Mouse (Mus musculus) midbrain, embryonic 11.5 days (tissue): Measurements from ENCODE around the gene Ecel1. TPM values are rescaled to one million over a fixed set of nuclear protein-coding genes. Genes with fewer than 3 reads are reported as not detected.
A peak's percentile ranks its signal among the peaks of the same experiment; 100 is the strongest.

Experiments used
- ATAC-seq: fragments of 200-750 bp; cut with Nextera tagmentation; 2 replicates; pipeline ENCODE4 v1.8.0; 2017; ENCODE audit warnings: moderate TSS enrichment, moderate library complexity; ENCODE audit not compliant: low FRiP score
- DNase-seq: peaks from one replicate; pipeline ENCODE4 v3.0.0; 2015; ENCODE audit warnings: low spot score; ENCODE audit errors: missing footprints
- H3K27ac ChIP-seq: fragments of 300-500 bp; sonication (generic); 2 replicates; pipeline ENCODE4 v1.5.1; 2014; ENCODE audit warnings: low read depth, low read length
- H3K27me3 ChIP-seq: fragments of 300-500 bp; sonication (generic); 2 replicates; pipeline ENCODE4 v1.6.1; 2014; ENCODE audit warnings: mild to moderate bottlenecking, low read length, moderate library complexity, mixed read lengths; ENCODE audit not compliant: control insufficient read depth, insufficient read depth
- H3K36me3 ChIP-seq: fragments of 300-500 bp; sonication (generic); 2 replicates; pipeline ENCODE4 v1.6.1; 2014; ENCODE audit warnings: mild to moderate bottlenecking, low read length, moderate library complexity, mixed read lengths; ENCODE audit not compliant: control insufficient read depth, insufficient read depth
- H3K4me1 ChIP-seq: fragments of 300-500 bp; sonication (generic); 2 replicates; pipeline ENCODE4 v1.6.1; 2014; ENCODE audit warnings: low read length; ENCODE audit not compliant: control insufficient read depth, insufficient read depth
- H3K4me2 ChIP-seq: fragments of 300-500 bp; sonication (generic); 2 replicates; pipeline ENCODE4 v1.6.1; 2014; ENCODE audit warnings: mild to moderate bottlenecking, moderate library complexity
- H3K4me3 ChIP-seq: fragments of 300-500 bp; sonication (generic); 2 replicates; pipeline ENCODE4 v1.5.1; 2014; ENCODE audit warnings: low read depth, low read length
- H3K9ac ChIP-seq: fragments of 300-500 bp; sonication (generic); 2 replicates; pipeline ENCODE4 v1.6.1; 2014; ENCODE audit warnings: low read length
- H3K9me3 ChIP-seq: fragments of 300-500 bp; sonication (generic); 2 replicates; pipeline ENCODE4 v1.6.1; 2016; ENCODE audit warnings: low read length; ENCODE audit not compliant: control insufficient read depth
- WGBS: fragments of 180-500 bp; shearing (Covaris S2); extraction: QIAGEN DNeasy Blood & Tissue Kit; methylation state at CpG from one replicate; pipeline ENCODE4 v1.1.7; 2014; 5-methylcytosine and 5-hydroxymethylcytosine counted together
- polyA plus RNA-seq: library from polyadenylated mRNA; unstranded; fragments of >200 nt; fragmentation: Nextera tagmentation; extraction: Ambion mirVana; gene quantifications from 2 replicates; pipeline ENCODE4 v1.2.1, GENCODE M21; 2014

The Ecel1 gene
- polyA plus RNA-seq, 1 experiment from 2014 or later, result 2.7 TPM

- no peak overlapping the region for H3K4me3 ChIP-seq
- H3K9ac ChIP-seq, result no peak overlapping the region
- no peaks in the 10 kb centered on the region for H3K9me3 ChIP-seq
- DNase-seq, result no peak
- no peaks in the 10 kb centered on the region for H3K36me3 ChIP-seq
- H3K4me2 ChIP-seq, result peak overlapping the region; percentile 31; the same call in 1 of the 2 replicates
- 5% methylated on average over 43 of the region's 43 CpGs for WGBS
- H3K27me3 ChIP-seq, result peaks cover 19% of the 10 kb centered on the region
- no peaks in the 10 kb centered on the region for H3K4me1 ChIP-seq
- 0 out of 2 replicates have a peak, but pooled peaks have one; percentile 11 for ATAC-seq
- no peak overlapping the region for H3K27ac ChIP-seq
Observed at GRCm38 (mm10) chr1:87127206-87128030, 28.9 kb downstream of the Ecel1 start.

GRCm38 (mm10) chr1:87124673-87125072 lies 31.6 kb downstream of the Ecel1 start, which contains the start of gene Akp3:
TSS of gene Akp3 (plus strand) at chr1:87124973.
- no peaks in the 10 kb centered on the region for H3K36me3 ChIP-seq
- ATAC-seq, result no peak
- DNase-seq, result no peak
- H3K9me3 ChIP-seq, result no peaks in the 10 kb centered on the region
- no peak within 1 kb of the TSS for H3K9ac ChIP-seq
- peaks cover 19% of the 10 kb centered on the region for H3K27me3 ChIP-seq
- H3K4me1 ChIP-seq, result no peaks in the 10 kb centered on the region
- H3K4me3 ChIP-seq, result no peak within 1 kb of the TSS
- no peak within 1 kb of the TSS for H3K27ac ChIP-seq
- no peak within 1 kb of the TSS for H3K4me2 ChIP-seq
- WGBS, result 74% methylated on average over 6 of the region's 6 CpGs

GRCm38 (mm10) chr1:87114784-87115183 lies 41.5 kb downstream of the Ecel1 start:
- ATAC-seq, result no peak
- whole genome bisulfite sequencing, result 81% methylated on average over 1 of the region's 1 CpGs
- no peaks in the 10 kb centered on the region for H3K27me3 ChIP-seq

GRCm38 (mm10) chr1:87111719-87112354 lies 44.5 kb downstream of the Ecel1 start:
- ATAC-seq (no peak), DNase-seq (peak; percentile 89)
- Histone ChIP-seq H3K36me3 (no peaks in the 10 kb centered on the region), H3K9ac (no peak overlapping the region), H3K27me3 (no peaks in the 10 kb centered on the region), H3K27ac (no peak overlapping the region), H3K4me1 (no peaks in the 10 kb centered on the region), H3K4me2 (no peak overlapping the region), H3K9me3 (no peaks in the 10 kb centered on the region), H3K4me3 (no peak overlapping the region)
- WGBS, result 36% methylated on average over 9 of the region's 9 CpGs

More at GRCm38 (mm10) chr1:87114784-87115183, 41.5 kb downstream of the Ecel1 start:
- H3K27ac ChIP-seq, result no peak overlapping the region
- no peak overlapping the region for H3K4me3 ChIP-seq
- no peak for DNase-seq
- no peak overlapping the region for H3K9ac ChIP-seq
- no peaks in the 10 kb centered on the region for H3K36me3 ChIP-seq
- no peak overlapping the region for H3K4me2 ChIP-seq
- no peaks in the 10 kb centered on the region for H3K4me1 ChIP-seq
- H3K9me3 ChIP-seq, result no peaks in the 10 kb centered on the region

- WGBS, result 82% methylated on average over 4 of the region's 4 CpGs
- H3K9ac ChIP-seq, result no peak overlapping the region
- no peak overlapping the region for H3K4me3 ChIP-seq
- ATAC-seq, result no peak
- H3K4me1 ChIP-seq, result no peaks in the 10 kb centered on the region
- H3K4me2 ChIP-seq, result no peak overlapping the region
- DNase-seq, result peak; percentile 31
- no peak overlapping the region for H3K27ac ChIP-seq
- no peaks in the 10 kb centered on the region for H3K36me3 ChIP-seq
- H3K9me3 ChIP-seq, result no peaks in the 10 kb centered on the region
- no peaks in the 10 kb centered on the region for H3K27me3 ChIP-seq
Observed at GRCm38 (mm10) chr1:87108564-87108963, 47.8 kb downstream of the Ecel1 start.

- Histone ChIP-seq H3K4me3 (no peak overlapping the region), H3K9ac (no peak overlapping the region), H3K27ac (no peak overlapping the region), H3K27me3 (no peaks in the 10 kb centered on the region), H3K4me1 (no peaks in the 10 kb centered on the region), H3K4me2 (no peak overlapping the region), H3K9me3 (no peaks in the 10 kb centered on the region), H3K36me3 (no peaks in the 10 kb centered on the region)
- DNase-seq (no peak), ATAC-seq (no peak)
- 84% methylated on average over 8 of the region's 8 CpGs for WGBS
Observed at GRCm38 (mm10) chr1:87106536-87106935, 49.8 kb downstream of the Ecel1 start.

- Histone ChIP-seq H3K27me3 (0 out of 2 replicates have a peak, but pooled peaks cover 2% of the 10 kb centered on the region), H3K9me3 (no peaks in the 10 kb centered on the region), H3K9ac (no peak overlapping the region), H3K4me3 (no peak overlapping the region), H3K27ac (no peak overlapping the region), H3K4me1 (no peaks in the 10 kb centered on the region), H3K4me2 (no peak overlapping the region), H3K36me3 (no peaks in the 10 kb centered on the region)
- DNase-seq (peak; percentile 59), ATAC-seq (no peak)
- 92% methylated on average over 1 of the region's 1 CpGs for WGBS
Observed at GRCm38 (mm10) chr1:87103936-87104335, 52.4 kb downstream of the Ecel1 start.

- DNase-seq, result no peak
- WGBS, result 83% methylated on average over 3 of the region's 3 CpGs
- no peak for ATAC-seq
- Histone ChIP-seq H3K4me1 (no peaks in the 10 kb centered on the region), H3K9ac (no peak overlapping the region), H3K27ac (no peak overlapping the region), H3K36me3 (no peaks in the 10 kb centered on the region), H3K4me3 (no peak overlapping the region), H3K4me2 (no peak overlapping the region), H3K27me3 (0 out of 2 replicates have a peak, but pooled peaks cover 2% of the 10 kb centered on the region), H3K9me3 (no peaks in the 10 kb centered on the region)
Observed at GRCm38 (mm10) chr1:87102114-87102513, 54.2 kb downstream of the Ecel1 start.

- H3K9ac ChIP-seq, result no peak within 1 kb of the TSS
- WGBS, result 89% methylated on average over 1 of the region's 1 CpGs
- H3K4me3 ChIP-seq, result no peak within 1 kb of the TSS
- H3K36me3 ChIP-seq, result no peaks in the 10 kb centered on the region
- no peak within 1 kb of the TSS for H3K4me2 ChIP-seq
- ATAC-seq (no peak), DNase-seq (no peak)
- no peak within 1 kb of the TSS for H3K27ac ChIP-seq
- 0 out of 2 replicates have a peak, but pooled peaks cover 2% of the 10 kb centered on the region for H3K27me3 ChIP-seq
- no peaks in the 10 kb centered on the region for H3K4me1 ChIP-seq
- no peaks in the 10 kb centered on the region for H3K9me3 ChIP-seq
Observed at GRCm38 (mm10) chr1:87101411-87101810, 54.9 kb downstream of the Ecel1 start, which contains the start of gene Alpi. TSS of gene Alpi (minus strand) at chr1:87101606.
